Mouse (Mus musculus): ENCODE results near the gene Scn5a.
A peak's percentile ranks its signal among the peaks of the same experiment; 100 is the strongest.

The Scn5a gene

DNA sequence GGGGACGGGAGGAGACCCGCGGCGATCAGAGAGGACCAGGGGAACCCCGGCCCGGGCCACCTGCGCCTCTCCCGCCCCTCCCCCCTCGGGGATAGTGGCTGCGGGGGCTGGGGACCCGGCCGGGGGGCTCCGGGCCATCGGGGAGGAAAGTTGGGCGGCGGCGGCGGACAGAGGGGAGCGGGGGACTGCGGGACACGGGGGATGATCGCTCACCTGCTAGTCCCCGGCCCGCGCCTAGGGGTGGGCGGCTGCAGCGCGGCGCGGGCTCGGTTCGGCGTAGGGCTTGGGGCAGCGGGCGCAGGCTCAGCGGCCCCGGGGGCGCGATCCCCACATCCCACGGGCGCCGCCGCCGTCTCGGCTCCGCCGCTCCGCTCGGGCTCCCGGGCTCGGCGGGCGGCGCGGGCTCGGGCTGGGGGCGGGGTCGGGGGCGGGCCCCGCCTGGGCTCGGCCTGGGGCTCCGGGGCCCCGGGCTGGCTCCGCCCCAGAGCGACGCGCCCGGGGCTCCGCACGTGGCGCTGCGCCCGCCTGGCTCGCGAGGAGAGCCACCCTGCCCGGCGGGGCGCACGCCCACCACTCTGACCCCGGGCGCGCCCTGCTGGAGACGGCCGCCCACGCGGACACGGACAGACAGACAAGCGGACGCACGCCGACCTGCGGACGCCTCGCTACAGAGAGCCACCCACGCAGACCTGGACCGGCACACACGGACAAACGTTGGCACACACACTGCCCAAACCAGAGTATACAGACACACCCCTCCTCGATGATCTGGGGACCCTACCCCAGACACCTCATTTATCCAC, at the start of gene Scn5a:
Gene Scn5a (minus strand): TSS at position 381 of the 803 bp plus-strand sequence.
- DNase-seq (ENCODE audit: low spot score), result peak; percentile 31

DNA sequence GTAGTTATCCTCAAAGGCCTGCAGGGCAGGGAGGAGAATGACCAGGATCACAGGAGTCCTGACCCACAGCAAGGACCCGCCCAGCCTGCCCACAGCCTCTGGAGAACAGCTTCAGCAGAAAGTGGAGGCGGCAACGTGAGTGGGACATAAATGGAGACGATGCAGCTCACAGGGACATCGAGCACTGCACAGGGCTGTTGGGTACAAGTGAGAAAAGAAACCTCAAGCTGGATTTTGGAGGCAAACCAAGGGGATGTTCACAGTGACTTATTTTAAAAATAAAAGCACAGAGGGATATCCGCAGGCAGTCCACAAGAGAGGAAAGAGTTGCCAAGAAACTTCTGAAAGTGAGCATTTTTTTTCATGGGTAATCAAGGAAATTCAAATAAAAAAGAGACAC, 48.4 kb upstream of the Scn5a start:
- DNase-seq (ENCODE audit: low spot score), result no peak

DNA sequence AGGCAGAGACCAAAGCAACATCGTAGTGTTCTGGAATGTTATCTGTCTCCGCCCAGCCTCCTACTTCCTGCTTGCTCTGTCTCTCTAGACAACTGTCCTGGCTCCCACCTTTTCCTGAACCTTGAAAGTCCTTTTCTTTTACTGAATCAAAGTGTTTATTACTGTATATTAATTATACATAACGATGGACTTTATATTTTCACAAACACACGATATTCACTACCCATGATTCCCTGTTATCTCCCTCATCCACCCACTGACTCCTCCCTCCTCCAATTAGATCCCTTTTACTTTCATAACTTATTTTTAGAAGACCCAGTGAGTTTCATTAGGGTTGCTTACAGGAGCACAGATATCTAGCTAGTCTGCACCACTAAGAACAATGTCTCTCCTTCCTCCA, 45.3 kb upstream of the Scn5a start:
- no peak for DNase-seq (ENCODE audit: low spot score)

DNA sequence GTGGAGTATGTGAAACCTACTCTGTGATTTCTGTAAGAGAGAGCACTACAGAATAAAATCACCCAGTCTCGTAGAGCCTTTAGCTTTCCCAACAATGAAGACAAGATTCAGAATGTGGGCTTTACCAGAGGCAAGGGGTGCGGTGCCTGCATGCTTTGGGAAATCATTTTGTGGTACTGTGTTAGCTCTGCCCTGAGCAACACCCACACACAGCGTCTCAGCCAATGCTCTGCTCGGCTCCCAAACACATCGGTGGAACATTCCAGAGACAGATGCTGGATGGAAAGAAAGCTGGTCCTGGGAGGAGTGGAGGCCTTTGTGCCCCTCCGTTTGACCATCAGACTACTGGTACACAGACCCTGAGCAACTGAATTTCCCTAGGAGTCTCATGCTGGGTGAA, 36.0 kb upstream of the Scn5a start:
- no peak for DNase-seq (ENCODE audit: low spot score)

DNA sequence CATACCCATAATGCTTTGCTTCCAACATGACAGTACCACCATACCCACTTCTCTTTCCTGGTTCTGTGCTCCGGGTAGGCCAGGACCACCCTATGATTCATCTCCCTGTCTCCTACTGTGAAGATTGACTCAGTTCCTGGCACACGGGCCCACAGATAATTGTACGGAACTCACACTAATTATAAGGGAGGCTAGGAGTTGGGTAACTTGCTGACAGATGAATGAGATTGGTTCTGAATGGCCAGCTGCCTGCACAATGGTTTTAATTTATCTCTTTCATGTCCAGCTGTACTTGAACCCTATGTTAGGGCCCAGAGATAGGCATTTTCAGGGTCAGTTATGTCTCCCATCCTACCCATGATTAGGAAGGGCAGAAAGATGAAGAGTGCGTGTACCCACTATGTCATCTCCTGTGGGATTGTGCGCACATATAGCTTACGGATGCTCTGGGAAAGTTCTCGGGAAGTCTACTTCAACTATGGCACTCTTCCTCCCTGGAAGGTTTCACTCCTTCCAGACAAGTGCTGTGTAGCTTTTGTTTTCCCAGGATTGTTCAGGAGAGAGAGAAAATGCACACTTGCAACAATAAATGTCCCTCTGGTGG, 31.8 kb upstream of the Scn5a start:
- DNase-seq (ENCODE audit: low spot score), result no peak

DNA sequence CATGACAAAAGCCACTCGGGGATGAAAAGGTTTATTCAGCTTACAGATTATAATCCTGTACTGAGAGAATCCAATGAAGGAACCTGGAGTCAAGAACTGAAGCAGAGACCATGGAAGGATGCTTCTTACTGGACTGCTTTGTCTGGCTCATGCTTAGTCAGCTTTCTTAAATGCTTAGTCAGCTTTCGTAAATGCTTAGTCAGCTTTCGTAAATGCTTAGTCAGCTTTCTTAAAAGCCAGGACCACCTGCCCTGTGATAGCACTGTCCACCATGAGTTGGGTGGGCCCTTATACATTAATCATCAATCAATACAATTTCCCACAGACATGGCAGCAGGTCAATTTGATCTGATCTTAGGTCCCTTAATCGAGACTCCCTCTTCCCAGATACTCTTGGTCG, 28.1 kb upstream of the Scn5a start:
- no peak for DNase-seq (ENCODE audit: low spot score)

DNA sequence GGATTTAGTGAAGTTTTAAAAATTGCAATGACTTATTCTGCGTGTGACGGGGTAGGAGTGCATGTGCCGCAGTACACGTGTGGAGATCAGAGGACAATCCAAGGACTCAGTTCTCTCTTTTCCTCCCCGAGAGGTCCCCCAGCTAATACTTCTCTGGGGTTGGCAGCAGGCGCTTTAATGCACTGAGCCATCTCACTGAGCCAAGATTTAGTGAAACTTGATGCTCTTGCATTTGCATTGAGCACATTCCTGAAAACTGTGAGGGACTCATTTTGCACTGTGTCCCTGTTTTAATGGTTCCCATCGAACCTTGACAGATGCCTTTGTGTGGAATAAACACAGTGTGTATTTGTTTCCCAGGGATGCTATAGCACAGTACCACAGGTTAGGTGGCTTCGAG, 25.8 kb upstream of the Scn5a start:
- no peak for DNase-seq (ENCODE audit: low spot score)

DNA sequence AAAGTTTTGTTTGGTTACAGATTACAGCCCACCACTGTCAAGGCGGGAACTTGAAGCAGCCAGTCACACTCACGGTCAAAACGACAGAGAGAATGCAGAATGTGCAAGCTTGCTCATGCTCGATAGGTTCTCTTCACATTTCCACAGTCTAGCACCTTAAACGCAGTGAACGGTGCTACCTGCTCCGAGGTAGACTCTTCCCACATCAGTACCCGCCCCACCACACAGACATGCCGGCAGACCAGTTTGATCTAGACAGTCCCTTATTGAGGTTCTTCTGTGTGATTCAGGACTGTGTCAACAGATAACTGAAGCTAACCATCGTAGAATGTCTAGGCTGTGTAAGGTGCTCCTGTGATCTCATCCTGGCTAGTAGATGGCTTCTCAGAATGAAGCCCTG, 19.7 kb upstream of the Scn5a start:
- DNase-seq (ENCODE audit: low spot score), result no peak

DNA sequence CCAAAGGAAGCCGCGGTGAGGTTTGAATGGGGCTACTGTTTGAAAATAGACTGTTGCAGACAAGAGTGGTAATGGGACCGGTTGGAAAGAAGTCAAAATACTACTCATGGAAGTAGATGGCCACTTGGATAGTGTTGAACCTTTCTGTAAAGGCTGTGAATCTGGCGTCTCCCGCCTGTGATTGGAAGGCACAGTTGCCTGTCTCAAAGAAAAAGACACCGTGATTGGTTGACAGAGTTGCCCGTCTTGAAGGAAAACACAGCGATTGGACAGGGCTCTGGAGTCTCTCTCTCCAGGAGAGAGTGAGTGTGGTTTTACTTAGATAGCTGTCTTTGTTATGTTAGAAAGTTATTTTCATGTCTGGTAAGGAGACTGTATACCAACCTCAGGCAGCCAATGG, 18.5 kb upstream of the Scn5a start:
- DNase-seq (ENCODE audit: low spot score), result no peak

DNA sequence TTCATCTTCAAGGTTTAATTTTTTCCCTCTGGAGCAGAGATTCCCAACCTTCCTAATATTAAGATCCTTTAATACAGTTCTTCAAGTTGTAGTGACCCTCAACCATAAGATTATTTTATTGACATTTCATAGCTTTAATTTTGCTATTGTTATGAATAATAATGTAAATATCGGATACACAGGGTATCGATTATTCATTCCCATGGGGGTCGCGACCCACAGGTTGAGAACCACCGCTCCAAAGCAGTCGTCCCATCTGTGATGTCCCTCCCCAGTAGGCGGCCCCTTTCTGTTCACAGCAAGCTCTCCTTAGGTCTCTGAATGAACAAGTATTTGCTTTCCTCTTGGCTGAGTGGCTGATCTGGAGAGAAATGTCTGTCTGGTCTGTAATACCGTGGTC, 10.8 kb upstream of the Scn5a start:
- DNase-seq (ENCODE audit: low spot score), result no peak

DNA sequence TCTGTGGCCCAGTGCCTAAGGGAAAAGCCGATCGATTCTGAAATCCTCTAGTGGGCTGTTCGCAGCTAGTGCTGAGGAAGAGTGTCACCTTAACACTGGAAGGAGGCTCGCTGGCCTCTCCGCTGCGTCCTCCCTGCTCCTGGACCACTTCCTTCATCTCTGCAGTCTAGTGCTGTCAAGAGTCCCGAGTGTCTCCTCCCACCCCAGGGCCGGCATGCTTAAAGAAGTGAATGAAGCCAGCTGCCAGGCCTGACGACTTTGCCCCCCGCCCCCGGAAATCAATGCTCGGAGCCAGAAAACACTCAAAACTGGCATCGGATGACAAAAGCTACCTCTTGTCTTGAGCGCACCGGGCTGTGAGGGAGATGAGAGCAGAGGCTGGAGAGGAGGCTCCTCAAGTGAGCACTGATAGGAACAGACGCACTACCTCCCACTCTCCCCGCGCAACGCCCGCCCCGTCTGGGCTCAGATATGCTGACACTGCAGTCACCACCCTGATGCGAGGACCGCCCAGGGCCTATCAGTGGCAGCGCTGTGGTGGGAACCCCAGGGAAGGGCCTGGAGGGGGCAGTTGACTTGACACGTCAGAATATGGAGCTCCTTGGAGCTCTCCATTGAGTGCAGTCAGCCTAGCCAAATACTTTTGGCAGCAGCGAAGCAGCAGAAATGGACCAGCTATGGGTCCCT, 10.1 kb upstream of the Scn5a start:
- DNase-seq (ENCODE audit: low spot score), result no peak

DNA sequence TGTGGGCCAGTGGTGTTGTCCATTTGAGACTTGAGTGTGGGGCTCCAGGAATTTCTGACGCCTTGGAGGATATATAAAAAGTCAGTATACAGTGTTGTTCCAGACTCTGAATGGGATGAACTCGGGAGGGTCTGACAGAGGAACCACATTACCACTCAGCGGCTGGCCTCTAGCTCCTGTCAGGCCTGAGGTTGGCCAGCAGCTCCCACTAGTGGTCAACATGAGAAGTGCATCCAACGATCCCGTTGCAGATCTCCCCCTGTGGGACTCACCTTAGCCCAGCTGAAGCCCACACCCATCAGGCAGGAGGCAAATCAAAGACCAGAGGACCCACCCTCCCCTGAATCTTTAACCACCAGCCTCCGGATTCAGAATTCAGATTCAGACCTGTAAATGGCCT, 1.9 kb upstream of the Scn5a start:
- peak; percentile 69 for DNase-seq (ENCODE audit: low spot score)

DNA sequence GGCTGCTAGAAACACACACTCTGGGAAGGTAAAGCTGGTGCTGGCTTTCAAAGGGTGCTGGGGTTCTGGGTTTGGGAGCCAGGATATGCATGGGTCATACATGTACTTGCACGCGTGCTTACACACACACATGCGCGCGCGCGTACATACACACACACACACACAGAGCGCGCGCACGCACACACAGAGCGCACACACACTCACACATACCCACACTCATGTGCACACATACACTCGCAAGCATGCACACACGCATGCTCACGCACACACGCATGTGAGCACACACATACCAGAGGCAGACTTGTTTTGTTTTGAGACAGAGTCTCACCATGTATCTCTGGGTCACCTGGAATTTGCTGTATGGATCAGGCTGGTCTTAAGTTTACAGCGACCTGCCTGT, 1.4 kb upstream of the Scn5a start:
- DNase-seq (ENCODE audit: low spot score), result no peak

DNA sequence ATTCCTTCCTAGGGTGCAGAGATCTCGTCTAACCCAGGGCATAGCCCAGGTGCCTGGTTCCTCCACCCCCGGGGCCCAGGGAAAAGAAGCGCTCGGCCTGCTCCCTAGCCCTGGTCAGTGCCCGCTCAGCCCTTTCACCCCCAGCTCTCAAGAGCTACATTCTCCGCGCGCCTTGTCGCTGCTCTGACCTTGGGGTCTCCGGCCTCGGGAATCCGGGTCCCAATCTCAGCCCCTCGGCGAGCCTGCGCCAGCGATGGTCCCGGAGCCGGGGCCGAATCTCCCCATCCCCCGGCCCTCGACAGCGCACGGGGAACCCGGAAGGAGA, 543 bp downstream of the Scn5a start:
- DNase-seq (ENCODE audit: low spot score), result no peak

DNA sequence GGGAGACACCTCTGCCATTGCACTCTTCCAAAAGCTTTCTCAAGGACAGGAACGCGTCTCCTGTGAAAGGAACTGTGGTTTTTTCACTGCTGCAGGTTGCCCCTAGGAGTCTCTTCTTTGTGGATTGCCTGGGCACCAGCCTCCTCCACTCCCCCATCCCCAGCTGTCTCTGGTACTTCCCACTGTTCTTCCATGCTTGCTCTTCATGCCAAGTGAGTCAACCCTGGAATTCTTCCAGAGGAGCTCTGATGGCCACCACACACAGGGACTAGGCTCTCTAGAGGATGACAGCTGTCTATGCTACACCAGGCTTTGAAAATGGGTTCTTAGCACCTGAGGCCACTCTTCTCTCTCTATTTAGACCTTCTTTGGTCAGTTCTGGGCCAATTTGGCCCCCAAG, 1.8 kb downstream of the Scn5a start:
- DNase-seq (ENCODE audit: low spot score), result no peak

DNA sequence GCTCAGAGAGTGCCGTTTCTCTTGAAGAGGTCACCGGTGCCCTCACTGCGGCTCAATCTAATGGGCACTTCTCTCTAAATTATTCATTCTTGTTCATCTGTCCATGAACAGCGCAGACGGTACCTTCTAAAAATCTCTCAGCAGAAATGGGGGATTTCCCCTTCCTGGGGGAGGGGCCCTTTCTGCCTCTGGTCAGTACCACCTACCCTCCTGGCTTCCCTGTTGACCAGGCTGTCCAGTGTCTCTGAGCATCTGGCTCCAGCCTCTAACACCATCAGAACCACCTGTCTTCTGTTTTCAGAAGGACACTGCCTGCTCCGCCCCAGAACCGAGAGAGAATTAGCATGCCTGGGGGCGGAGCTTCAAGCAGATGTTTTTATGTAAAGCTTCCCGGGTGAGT, 3.1 kb downstream of the Scn5a start:
- DNase-seq (ENCODE audit: low spot score), result no peak

DNA sequence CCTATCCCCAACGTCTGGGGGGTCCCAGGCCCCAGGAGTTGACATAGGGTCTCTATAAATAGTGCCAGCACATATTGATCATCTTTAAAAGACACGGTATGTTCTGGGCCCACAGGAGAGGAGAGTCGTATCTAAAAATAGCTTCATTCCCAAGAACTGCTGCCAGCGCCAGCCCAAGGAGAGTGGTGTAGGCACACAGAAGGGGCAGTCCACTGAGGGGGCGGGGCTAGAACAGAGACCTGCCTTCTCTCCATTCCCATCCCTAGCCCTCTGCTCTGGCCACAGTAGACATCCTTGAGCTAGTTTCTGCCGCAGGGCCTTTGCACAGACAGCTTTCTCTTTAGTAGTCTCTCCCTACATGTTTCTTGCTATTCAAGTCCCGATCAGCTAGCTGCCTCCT, 4.5 kb downstream of the Scn5a start:
- no peak for DNase-seq (ENCODE audit: low spot score)

DNA sequence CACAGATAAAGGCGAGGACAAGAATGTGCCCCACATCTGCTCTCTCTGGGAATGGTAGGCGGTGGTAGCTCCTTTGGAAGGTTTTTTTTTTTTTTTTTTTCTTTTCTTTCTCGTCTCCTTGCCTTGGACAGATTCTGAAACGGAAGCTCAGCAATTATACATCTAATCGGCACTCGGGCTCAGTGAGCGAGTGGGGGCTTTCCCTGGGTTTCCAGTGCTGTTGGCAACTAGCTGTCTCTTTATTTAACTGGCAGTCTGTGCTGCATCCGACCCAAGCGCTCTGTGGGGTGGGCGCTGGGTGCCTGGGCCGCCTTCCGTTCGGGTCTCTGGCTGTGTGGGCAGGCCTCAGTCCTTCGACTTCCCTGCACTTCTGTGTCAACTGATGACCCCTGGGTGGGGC, 5.8 kb downstream of the Scn5a start:
- no peak for DNase-seq (ENCODE audit: low spot score)

DNA sequence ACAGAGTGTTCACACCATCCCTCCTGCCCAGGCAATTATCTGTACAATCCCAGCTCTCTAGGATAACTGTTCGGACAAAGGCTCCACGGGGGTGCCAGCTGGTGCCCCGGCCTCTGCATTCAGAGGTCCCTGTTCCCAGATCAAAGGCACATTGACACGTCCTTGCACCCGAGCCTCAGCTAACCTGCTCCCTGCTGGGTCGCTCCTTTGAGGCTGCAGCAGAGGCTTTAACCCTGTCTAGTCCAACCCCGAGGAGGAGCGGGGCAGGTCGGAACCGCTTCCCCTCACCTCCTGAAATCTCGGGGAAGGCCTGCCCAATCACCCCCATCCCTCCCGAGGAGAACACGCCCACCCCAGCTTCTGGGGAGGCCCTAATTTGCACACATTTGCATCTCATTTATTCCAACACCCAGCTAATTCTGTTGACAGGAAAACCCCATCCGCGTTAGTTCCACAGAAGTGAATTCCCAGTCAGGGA, 7.4 kb downstream of the Scn5a start:
- DNase-seq (ENCODE audit: low spot score), result no peak

DNA sequence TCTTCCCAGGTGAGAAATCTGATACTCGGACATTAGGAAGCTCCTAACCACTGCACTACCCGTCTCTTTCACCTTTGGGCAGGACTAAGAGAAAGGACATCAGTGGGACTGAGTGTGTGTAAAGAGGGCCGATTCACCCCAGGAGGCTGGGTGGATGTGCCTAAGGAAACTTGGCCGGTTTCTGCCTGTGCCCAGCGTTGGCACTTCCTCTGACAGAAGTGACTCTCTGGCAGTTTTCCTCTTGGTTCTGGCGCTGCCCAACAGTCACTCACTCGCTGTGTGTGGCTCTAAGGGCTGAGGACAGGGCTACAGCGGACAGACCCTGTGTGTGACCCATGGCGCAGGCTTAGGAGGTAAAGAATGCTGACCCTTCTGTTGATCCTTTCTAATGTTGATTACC, 8.2 kb downstream of the Scn5a start:
- DNase-seq (ENCODE audit: low spot score), result no peak

DNA sequence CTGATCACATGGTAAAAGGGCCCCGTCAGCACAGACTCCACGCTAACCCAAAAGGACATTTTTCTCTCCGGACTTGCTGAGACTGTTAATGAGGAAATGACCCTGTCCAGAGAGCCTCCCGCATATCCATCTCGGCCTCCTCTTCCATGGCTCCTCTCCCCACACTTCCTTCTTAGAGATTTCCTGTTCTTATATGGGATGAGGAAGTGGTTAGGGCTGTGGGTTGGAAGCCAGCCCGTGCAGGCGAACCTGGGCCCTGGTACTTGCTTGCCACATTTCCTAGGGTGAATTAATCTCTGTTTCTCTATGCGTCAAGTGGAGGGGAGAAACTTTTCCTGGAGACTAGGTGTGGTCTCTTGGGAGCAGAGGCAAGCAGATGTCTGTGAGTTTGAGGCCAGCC, 10.1 kb downstream of the Scn5a start:
- no peak for DNase-seq (ENCODE audit: low spot score)

DNA sequence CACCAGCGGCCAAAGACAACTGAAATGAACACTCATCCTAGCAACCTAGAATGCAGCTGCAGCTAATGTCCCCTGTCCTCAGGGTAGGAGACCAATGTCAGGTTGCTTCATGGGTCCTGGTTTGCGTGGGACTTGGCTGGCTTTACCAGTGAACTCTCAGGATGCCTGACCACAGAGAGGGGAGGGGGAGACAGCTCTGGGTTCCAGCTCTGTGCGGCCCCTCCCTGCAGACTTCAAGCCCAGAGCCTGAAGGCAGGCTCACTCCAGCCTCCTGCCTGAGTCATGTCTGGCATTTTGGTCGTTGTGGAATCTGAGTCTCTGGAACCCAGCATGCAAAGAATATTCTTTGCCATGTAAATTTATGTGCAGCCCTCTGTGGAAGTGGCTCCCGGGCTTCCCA, 11.0 kb downstream of the Scn5a start:
- DNase-seq (ENCODE audit: low spot score), result no peak

DNA sequence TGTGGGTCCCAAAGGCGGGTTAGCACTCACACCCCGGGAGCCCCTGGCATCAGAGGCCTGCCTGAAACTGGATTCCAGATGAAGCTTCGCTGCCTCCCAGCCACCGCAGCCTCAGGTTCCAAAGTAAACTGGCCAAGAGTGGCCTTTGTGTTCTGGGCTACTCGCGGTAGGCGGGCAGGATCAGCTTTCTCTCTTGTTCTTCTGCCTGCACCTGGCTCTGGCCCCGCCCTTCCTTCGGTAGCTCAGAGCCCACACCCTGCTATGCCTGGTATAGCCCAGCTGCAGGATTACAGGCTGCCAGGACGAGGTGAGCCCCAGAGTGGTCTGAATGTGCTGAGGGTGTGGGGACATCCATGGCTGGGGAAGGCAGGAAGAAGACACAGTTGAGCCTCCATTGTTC, 12.6 kb downstream of the Scn5a start:
- no peak for DNase-seq (ENCODE audit: low spot score)

DNA sequence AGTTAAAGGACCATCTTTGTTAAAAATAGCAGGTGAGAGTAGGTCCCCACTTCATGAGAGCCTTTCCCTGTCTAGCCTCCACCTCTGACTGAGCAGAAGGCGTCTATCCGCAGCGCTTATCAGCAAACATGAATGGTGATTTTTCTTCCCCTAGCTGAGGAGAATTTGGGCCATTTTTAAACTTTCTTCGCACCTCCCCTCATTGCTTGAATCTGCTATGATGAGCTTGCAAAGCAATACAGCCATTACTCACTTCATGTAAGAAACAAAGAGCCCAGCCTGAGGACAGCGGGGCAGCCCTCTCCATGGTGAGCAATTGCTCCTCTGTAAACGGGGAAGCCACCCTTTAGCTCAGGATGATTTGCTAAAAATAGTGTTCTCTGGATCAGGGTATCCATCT, 14.0 kb downstream of the Scn5a start:
- DNase-seq (ENCODE audit: low spot score), result no peak

Data from ovary, postnatal 36 days (tissue).